Mouse (Mus musculus) layer of hippocampus, postnatal 36 days (tissue): ENCODE data around the gene Vmn2r25. TPM values are rescaled to one million over a fixed set of nuclear protein-coding genes. Genes with fewer than 3 reads are reported as not detected.
"Not testable (repeated sequence)": the region's sequence is repeated elsewhere in the genome, so short reads cannot be mapped to it uniquely, and the experiment has no call there.

Experiments
- DNase-seq, 2 experiments: peaks; one replicate each; pipeline ENCODE4 v3.0.0; 2022
- total RNA-seq, 2 experiments: library from RNA; stranded (reverse); gene quantifications; 2 replicates each; pipeline ENCODE4 v1.2.3; 2021

The Vmn2r25 gene
- not detected for total RNA-seq

DNA sequence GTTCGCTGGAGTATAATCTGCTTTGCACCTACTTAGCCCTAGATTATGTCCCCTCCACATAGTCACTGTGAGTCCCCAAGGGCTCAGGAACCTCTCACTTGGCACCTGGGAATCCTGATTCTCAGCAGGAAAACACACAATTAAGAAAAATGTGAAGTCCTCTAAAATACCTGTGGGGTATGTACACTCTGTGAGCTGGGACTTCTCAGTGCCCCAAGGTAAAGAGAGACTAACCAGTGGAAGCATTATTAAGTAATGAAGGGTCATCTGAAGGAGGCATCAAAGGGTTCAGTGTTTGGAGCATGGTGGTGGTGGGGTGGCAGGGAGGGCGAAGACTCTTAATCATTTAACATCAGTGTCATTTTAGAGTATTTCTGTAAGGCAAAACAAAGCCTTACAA is at the start of gene Vmn2r25:
Gene Vmn2r25 (minus strand): TSS at position 101 of the 400 bp plus-strand sequence.
- not testable (repeated sequence) for DNase-seq

DNA sequence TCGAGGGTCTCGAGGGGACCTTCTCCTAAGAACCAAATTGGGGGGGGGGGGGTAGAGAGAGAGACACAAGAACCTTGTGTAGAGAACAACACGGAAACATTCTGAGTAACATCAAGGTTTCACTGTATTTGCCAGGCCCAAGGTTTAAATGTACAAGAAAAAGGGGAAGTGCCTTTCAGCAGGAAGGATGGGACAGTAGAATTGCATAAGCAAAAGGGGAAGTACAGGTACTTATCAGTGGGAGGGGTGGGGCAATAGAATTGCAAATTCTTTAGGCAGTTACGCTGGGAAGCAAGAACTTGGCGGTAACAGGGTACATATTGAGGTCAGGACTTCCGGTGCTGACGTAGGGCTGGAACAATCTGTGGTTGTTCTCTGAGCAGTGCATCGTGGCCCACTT is 33.3 kb downstream of the Vmn2r25 start:
- DNase-seq: no peak

DNA sequence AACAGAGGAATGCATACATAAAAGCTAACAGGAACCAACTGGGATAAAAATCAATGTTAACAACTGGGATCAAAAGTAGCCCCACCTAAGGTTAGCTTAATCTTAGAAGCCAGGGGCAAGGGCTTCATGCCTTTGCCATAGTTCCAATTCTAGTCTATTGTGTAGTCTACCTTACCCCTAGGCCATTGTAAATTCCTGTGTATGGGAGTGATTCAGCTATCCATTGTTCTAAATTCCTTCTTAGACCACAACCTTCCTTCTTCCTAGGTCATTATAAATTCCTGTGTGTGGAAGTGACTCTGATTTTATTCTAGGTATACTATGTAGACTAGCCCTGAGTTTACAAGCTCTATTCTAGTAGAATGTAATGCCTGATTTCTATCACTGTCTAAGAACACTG is 43.0 kb downstream of the Vmn2r25 start:
- not testable (repeated sequence) for DNase-seq

DNA sequence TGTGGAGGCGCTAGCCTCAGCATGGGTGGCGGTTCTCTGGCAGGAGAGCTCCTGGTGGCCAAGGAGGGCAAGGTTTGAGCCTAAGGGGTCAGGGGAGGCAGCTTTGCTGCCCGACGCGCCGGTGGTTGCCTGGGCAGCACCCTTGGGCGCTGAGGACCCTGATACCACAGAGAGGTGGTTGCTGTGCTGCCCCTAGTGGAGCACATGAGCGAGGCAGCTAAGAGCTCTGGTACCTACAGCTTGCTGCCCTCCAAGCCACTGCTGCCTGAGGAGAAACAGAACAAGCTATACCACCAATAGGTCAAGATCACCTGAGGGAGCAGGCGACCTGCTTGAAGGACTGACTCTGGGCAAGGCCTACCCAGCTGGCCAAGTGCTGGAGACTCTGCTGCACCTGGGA is 59.5 kb downstream of the Vmn2r25 start:
- DNase-seq: no peak

DNA sequence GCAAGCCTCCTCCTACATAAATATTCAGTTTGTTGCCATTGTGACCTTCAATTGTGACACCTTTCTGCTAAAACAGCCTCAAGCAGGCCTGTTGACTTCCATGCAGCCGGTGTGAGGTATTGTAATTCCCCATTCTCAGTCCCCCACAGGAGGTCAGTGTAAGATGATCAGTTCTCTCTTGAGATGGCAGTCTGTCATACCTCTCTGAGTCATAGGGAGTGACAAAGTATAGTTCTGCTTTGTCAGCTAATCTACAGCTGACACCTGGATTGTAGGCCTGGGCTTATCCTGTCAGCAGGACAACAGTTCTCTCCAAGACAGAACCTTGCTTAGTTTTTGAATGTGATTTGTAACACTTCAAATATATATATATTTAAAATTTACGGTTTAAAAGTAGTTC is 68.4 kb downstream of the Vmn2r25 start:
- no peak for DNase-seq

DNA sequence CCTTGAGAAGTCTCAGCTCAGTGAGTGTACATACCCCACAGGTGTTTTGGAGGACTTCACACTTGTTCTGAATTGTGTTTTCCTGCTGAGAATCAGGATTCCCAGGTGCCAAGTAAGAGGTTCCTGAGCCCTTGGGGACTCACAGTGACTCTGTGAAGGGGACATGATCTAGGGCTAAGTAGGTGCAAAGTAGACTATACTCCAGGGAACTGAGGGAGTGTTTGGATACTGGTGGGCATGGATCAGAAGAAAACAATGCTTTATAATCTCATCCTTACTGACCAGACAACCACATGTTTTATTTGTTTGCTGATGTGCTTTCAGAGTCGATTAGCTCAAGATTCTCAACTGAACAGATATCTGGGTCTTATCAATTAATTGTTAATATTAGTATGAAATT is 74.7 kb downstream of the Vmn2r25 start, which contains the start of gene Vmn2r24:
Gene Vmn2r24 (plus strand): TSS at position 301 of the 400 bp plus-strand sequence.
- DNase-seq: no peak

Other genes with a start within 250 kb of the Vmn2r25 start
- not detected for gene Vmn2r22, start 202.7 kb downstream of the Vmn2r25 start, total RNA-seq
- gene Vmn2r23, start 150.8 kb downstream of the Vmn2r25 start, total RNA-seq: not detected
- gene Vmn2r24, start 74.6 kb downstream of the Vmn2r25 start, total RNA-seq: not detected
- not detected for gene Vmn2r26, start 171.1 kb upstream of the Vmn2r25 start, total RNA-seq